Mouse (Mus musculus) limb, embryonic 13.5 days (tissue): ENCODE results near the gene Myt1l. TPM values are rescaled to one million over a fixed set of nuclear protein-coding genes. Genes with fewer than 3 reads are reported as not detected.
A peak's percentile ranks its signal among the peaks of the same experiment; 100 is the strongest.

Experiments used
- ATAC-seq: fragments of 200-750 bp; cut with Nextera tagmentation; 2 replicates; pipeline ENCODE4 v1.8.0; 2017; ENCODE audit warnings: low read depth, moderate number of reproducible peaks, moderate TSS enrichment; ENCODE audit not compliant: low FRiP score
- H3K27ac ChIP-seq: fragments of 300-500 bp; sonication (generic); 2 replicates; pipeline ENCODE4 v1.5.1; 2015; ENCODE audit warnings: inconsistent platforms, mild to moderate bottlenecking, moderate library complexity
- H3K27me3 ChIP-seq: fragments of 300-500 bp; sonication (generic); 2 replicates; pipeline ENCODE4 v1.6.1; 2015; ENCODE audit warnings: mild to moderate bottlenecking, inconsistent platforms
- H3K36me3 ChIP-seq: fragments of 300-500 bp; sonication (generic); 2 replicates; pipeline ENCODE4 v1.6.1; 2015; ENCODE audit warnings: inconsistent platforms, mild to moderate bottlenecking, moderate library complexity
- H3K4me1 ChIP-seq: fragments of 300-500 bp; sonication (generic); 2 replicates; pipeline ENCODE4 v1.6.1; 2015; ENCODE audit warnings: inconsistent platforms
- H3K4me2 ChIP-seq: fragments of 300-500 bp; sonication (generic); replicated peaks from 2 replicates; pipeline ENCODE4 v1.6.1; 2015; ENCODE audit warnings: inconsistent platforms, mild to moderate bottlenecking, moderate library complexity
- H3K4me3 ChIP-seq: fragments of 300-500 bp; sonication (generic); 2 replicates; pipeline ENCODE4 v1.5.1; 2015; ENCODE audit warnings: moderate library complexity, mild to moderate bottlenecking, inconsistent platforms
- H3K9ac ChIP-seq: fragments of 300-500 bp; sonication (generic); 2 replicates; pipeline ENCODE4 v1.6.1; 2015; ENCODE audit warnings: mild to moderate bottlenecking, inconsistent platforms
- H3K9me3 ChIP-seq: fragments of 300-500 bp; sonication (generic); 2 replicates; pipeline ENCODE4 v1.6.1; 2016; ENCODE audit warnings: inconsistent platforms
- WGBS: fragments of 180-500 bp; shearing (Covaris S2); methylation state at CpG from one replicate; pipeline ENCODE4 v1.1.7; 2015; 5-methylcytosine and 5-hydroxymethylcytosine counted together
- polyA plus RNA-seq: library from polyadenylated mRNA; unstranded; fragments of >200 nt; fragmentation: Nextera tagmentation; extraction: Ambion mirVana; gene quantifications from 2 replicates; pipeline ENCODE4 v1.2.1, GENCODE M21; 2015

Gene Myt1l
- polyA plus RNA-seq, 1 experiment from 2014 or later: 0.14 TPM

- H3K4me1 ChIP-seq: no peaks in the 10 kb centered on the region
- H3K9me3 ChIP-seq: 0 out of 2 replicates have a peak, but pooled peaks cover 4% of the 10 kb centered on the region
- H3K4me3 ChIP-seq: no peak overlapping the region
- H3K27me3 ChIP-seq: no peaks in the 10 kb centered on the region
- 82% methylated on average over 1 of the region's 1 CpGs for WGBS
- H3K27ac ChIP-seq: no peak overlapping the region
- H3K9ac ChIP-seq: no peak overlapping the region
- no peaks in the 10 kb centered on the region for H3K36me3 ChIP-seq
- H3K4me2 ChIP-seq: no peak overlapping the region
- ATAC-seq: no peak
Observed at GRCm38 (mm10) chr12:29593787-29594186, 65.6 kb downstream of the Myt1l start.

GRCm38 (mm10) chr12:29599916-29600315 lies 71.7 kb downstream of the Myt1l start:
- no peak overlapping the region for H3K4me3 ChIP-seq
- H3K9ac ChIP-seq: no peak overlapping the region
- 51% methylated on average over 6 of the region's 6 CpGs for WGBS

DNA sequence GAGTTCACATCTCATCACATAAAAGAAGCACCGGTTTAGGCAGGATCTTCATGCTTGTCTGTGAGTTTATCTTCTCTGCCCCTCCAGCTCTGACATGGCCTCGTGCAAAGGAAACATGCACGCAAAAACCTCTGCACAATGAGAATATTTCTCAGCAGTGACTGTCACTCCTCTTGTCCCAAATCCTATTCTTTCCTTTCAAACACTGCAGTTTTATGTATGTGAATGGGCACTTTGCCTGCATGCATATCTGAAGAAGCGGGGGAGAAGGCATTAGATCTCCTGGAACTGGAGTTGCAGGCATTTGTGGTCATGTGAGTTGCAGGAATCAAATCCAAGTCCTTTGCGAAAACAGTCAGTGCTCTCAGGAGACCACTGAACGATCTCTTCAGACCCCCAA lies 73.0 kb downstream of the Myt1l start:
- Histone ChIP-seq H3K4me2 (no peak overlapping the region), H3K9me3 (no peaks in the 10 kb centered on the region), H3K9ac (no peak overlapping the region), H3K4me3 (no peak overlapping the region), H3K27ac (no peak overlapping the region), H3K27me3 (no peaks in the 10 kb centered on the region), H3K36me3 (no peaks in the 10 kb centered on the region), H3K4me1 (no peaks in the 10 kb centered on the region)
- 86% methylated on average over 6 of the region's 6 CpGs for WGBS
- no peak for ATAC-seq

More at GRCm38 (mm10) chr12:29599916-29600315, 71.7 kb downstream of the Myt1l start:
- Histone ChIP-seq H3K4me2 (no peak overlapping the region), H3K4me1 (no peaks in the 10 kb centered on the region), H3K9me3 (no peaks in the 10 kb centered on the region), H3K27me3 (no peaks in the 10 kb centered on the region), H3K27ac (no peak overlapping the region), H3K36me3 (no peaks in the 10 kb centered on the region)
- no peak for ATAC-seq

GRCm38 (mm10) chr12:29604659-29605058 lies 76.5 kb downstream of the Myt1l start:
- no peak overlapping the region for H3K4me2 ChIP-seq
- H3K36me3 ChIP-seq: no peaks in the 10 kb centered on the region
- H3K9me3 ChIP-seq: no peaks in the 10 kb centered on the region
- no peak overlapping the region for H3K9ac ChIP-seq
- H3K27ac ChIP-seq: no peak overlapping the region
- H3K4me1 ChIP-seq: no peaks in the 10 kb centered on the region
- no peak overlapping the region for H3K4me3 ChIP-seq
- 85% methylated on average over 7 of the region's 7 CpGs for WGBS
- ATAC-seq: no peak
- no peaks in the 10 kb centered on the region for H3K27me3 ChIP-seq

- Histone ChIP-seq H3K27me3 (no peaks in the 10 kb centered on the region), H3K9me3 (no peaks in the 10 kb centered on the region), H3K9ac (no peak overlapping the region), H3K4me3 (no peak overlapping the region), H3K27ac (no peak overlapping the region), H3K4me2 (no peak overlapping the region), H3K36me3 (no peaks in the 10 kb centered on the region), H3K4me1 (no peaks in the 10 kb centered on the region)
- no peak for ATAC-seq
- 78% methylated on average over 5 of the region's 5 CpGs for WGBS
Observed at GRCm38 (mm10) chr12:29605124-29605523, 76.9 kb downstream of the Myt1l start.

DNA sequence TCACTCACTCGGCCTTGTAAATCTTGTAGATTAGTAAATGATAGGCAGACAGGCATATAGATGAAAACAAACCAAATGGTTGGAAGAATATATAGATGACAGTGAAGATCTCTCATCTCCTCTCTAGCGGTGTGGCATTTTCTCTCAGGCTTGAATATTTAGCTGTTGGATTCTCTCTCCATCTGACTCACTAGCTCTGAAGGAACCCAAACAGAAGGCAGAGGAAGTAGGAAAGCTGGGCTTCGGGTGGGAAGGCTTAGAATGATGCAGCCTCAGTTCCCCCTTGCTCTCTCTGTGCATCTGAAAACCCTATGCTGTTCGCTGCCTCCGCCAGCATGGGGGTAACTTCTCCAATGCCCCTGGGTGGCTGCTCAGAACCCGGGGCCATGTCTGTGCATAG lies 78.0 kb downstream of the Myt1l start:
- ATAC-seq: no peak
- Histone ChIP-seq H3K9ac (no peak overlapping the region), H3K36me3 (no peaks in the 10 kb centered on the region), H3K4me1 (no peaks in the 10 kb centered on the region), H3K4me2 (no peak overlapping the region), H3K9me3 (no peaks in the 10 kb centered on the region), H3K4me3 (no peak overlapping the region), H3K27me3 (no peaks in the 10 kb centered on the region), H3K27ac (no peak overlapping the region)
- WGBS: 78% methylated on average over 6 of the region's 6 CpGs

DNA sequence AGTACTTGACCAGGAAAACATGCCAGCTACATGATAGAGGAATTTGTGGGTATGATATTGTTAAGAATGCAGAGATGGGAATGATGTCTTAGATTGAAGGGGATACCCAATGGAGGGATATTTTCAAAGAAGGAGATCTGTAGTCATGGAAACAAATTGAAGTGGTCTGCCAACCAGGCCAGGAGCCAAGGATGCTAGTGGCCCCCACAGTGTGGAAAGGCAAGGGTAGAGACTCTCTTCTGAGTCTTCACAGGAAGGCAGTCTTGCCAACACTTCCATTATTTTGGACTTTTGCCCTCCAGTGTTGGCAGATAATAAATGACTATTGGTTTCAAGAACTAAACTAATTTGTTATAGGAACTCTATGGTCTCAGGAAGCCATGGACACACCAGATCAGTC lies 89.6 kb downstream of the Myt1l start:
- H3K36me3 ChIP-seq: no peaks in the 10 kb centered on the region
- H3K27me3 ChIP-seq: no peaks in the 10 kb centered on the region
- H3K4me1 ChIP-seq: no peaks in the 10 kb centered on the region
- no peak overlapping the region for H3K4me3 ChIP-seq
- no peak overlapping the region for H3K9ac ChIP-seq
- H3K27ac ChIP-seq: no peak overlapping the region
- no peaks in the 10 kb centered on the region for H3K9me3 ChIP-seq
- no peak overlapping the region for H3K4me2 ChIP-seq
- no peak for ATAC-seq

GRCm38 (mm10) chr12:29621530-29621929 lies 93.3 kb downstream of the Myt1l start:
- peaks cover 3% of the 10 kb centered on the region; the same call in 1 of the 2 replicates for H3K4me1 ChIP-seq
- no peaks in the 10 kb centered on the region for H3K27me3 ChIP-seq
- ATAC-seq: no peak
- 80% methylated on average over 5 of the region's 5 CpGs for WGBS
- H3K4me2 ChIP-seq: no peak overlapping the region
- no peaks in the 10 kb centered on the region for H3K9me3 ChIP-seq
- no peak overlapping the region for H3K9ac ChIP-seq
- no peaks in the 10 kb centered on the region for H3K36me3 ChIP-seq
- H3K4me3 ChIP-seq: no peak overlapping the region
- H3K27ac ChIP-seq: no peak overlapping the region

DNA sequence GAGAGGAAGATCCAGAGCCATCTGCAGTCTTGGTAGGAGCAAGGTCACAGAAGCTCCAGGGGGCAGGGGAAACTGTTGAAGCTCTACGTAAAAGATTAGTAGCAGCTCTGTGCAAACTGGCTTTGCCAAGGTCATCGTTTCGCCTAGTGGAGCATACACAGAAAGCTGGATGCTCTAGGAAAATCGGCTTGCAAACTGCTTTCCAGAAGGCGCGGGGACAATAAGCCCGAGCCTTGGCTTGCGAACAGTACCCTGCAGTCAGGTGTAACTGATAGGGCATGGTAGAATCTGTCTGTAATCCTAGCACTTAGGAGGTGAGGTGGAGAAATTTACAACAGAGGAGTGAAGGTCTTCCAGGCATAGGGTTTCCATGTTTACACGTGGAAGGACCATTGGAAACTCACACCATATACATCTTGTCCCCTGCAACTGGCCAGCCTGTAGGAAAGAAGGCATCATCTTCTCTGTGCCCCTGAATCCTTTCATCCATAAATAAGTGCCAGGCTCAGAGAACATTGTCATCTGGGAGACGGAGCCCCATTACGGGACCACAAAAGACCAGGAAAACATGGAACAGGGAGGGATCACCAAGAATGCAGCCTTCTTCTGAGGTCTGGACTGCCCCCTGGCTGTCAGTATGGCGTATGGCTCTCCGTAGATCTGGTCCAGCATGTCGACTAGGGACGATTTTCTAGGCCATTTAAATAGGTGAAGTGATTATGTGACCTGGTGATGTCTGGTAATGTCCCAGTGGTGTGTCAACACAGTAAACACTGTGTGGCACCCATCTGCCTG lies 100.0 kb downstream of the Myt1l start:
- Histone ChIP-seq H3K9ac (no peak overlapping the region), H3K36me3 (no peaks in the 10 kb centered on the region), H3K9me3 (no peaks in the 10 kb centered on the region), H3K27me3 (no peaks in the 10 kb centered on the region), H3K4me3 (no peak overlapping the region), H3K27ac (no peak overlapping the region), H3K4me1 (peaks cover 3% of the 10 kb centered on the region; the same call in 1 of the 2 replicates), H3K4me2 (no peak overlapping the region)
- WGBS: 67% methylated on average over 15 of the region's 15 CpGs
- no peak for ATAC-seq

DNA sequence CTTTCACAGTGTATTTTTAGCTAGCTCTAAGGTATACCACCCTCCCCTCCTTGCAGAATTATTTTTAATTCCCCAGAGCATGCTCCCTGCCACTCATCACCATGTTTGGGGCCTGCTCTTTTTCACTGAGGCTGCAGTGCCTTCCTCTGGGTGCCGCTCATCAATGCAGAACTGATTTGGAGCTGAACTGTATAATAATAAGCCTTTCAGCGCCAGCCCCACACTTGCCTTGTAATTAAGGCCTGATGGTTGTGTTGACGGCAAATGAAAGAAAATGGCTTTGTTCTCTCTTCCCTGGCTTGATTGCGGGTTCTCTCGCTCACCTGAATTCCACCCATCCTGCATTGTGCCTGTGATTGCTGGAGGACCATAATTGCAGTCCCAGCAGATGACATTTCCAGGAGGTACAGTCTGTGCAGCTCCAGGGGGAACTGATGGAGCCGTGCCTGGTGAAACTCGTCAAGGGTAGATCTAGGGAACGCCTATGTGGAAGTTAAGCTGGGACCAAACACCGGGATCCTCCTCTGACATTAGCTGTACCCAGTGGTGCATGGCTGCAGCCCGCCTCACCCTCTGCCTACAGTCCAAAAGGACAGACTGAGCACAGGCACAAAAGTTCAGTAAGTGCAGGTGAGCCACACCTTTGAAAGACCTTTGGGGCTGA lies 101.8 kb downstream of the Myt1l start:
- ATAC-seq: no peak

GRCm38 (mm10) chr12:29634509-29634908 lies 106.3 kb downstream of the Myt1l start:
- WGBS: 75% methylated on average over 2 of the region's 2 CpGs
- H3K27me3 ChIP-seq: no peaks in the 10 kb centered on the region
- H3K4me1 ChIP-seq: no peaks in the 10 kb centered on the region
- no peak overlapping the region for H3K4me3 ChIP-seq
- no peaks in the 10 kb centered on the region for H3K9me3 ChIP-seq
- H3K27ac ChIP-seq: no peak overlapping the region
- H3K9ac ChIP-seq: no peak overlapping the region
- no peak overlapping the region for H3K4me2 ChIP-seq
- no peak for ATAC-seq
- no peaks in the 10 kb centered on the region for H3K36me3 ChIP-seq

More for the DNA sequence above, 101.8 kb downstream of the Myt1l start:
- Histone ChIP-seq H3K36me3 (no peaks in the 10 kb centered on the region), H3K9ac (no peak overlapping the region), H3K9me3 (no peaks in the 10 kb centered on the region), H3K4me3 (no peak overlapping the region), H3K27me3 (no peaks in the 10 kb centered on the region), H3K4me2 (no peak overlapping the region), H3K27ac (no peak overlapping the region), H3K4me1 (peaks cover 3% of the 10 kb centered on the region; the same call in 1 of the 2 replicates)
- 67% methylated on average over 10 of the region's 10 CpGs for WGBS

DNA sequence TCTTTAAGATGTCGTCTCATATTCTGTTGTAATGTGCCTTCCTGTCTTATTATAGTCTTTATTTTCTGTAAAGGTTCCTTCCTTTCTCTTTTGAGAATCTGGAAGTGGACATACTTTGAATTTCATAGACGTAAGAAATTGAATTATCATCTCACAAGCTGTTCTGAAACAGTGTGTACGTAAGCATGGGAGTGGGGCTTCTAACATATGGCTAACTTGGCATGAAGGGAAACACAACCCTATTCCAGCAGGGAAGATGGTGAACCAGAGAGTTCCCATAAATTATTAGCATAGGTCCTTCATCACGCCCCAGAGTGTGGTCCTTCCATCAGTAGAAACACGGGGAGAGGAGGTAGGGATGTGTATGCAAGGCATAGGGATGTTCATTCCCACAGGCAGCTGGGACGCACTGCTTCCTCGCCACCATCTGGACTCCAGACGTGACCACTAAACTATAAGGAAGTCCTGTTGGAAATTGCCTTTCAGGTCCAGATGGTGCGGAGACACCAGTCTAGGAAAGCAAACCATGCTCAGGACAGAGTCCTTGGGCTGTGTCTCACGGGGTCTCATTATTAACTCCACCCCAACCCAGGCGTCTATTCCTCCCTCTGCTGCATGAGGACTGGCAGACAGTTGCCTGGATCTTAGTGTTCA lies 111.5 kb downstream of the Myt1l start:
- H3K36me3 ChIP-seq: no peaks in the 10 kb centered on the region
- no peaks in the 10 kb centered on the region for H3K9me3 ChIP-seq
- no peak overlapping the region for H3K27ac ChIP-seq
- ATAC-seq: peak; percentile 44; the same call in 1 of the 2 replicates
- H3K4me3 ChIP-seq: no peak overlapping the region
- H3K4me2 ChIP-seq: no peak overlapping the region
- H3K9ac ChIP-seq: no peak overlapping the region
- H3K4me1 ChIP-seq: peaks cover 10% of the 10 kb centered on the region
- H3K27me3 ChIP-seq: no peaks in the 10 kb centered on the region
- 21% methylated on average over 11 of the region's 11 CpGs for WGBS
